Mouse (Mus musculus) MEL (cell line): ENCODE results near the gene Ston2.

Experiments
- CHD2 ChIP-seq: IDR thresholded peaks from 2 replicates; pipeline ENCODE4 v1.6.1; 2011; ENCODE audit warnings: low read length, improper control_type of control experiment
- CTCF ChIP-seq, 3 experiments: IDR thresholded peaks in 2 of 3; conservative IDR thresholded peaks in 1 of 3; 2 replicates each; pipeline ENCODE4 v1.5.1; 2011 to 2012; ENCODE audit warnings: low read length in 3 of 3, low read depth in 2 of 3, mild to moderate bottlenecking in 2 of 3, improper control_type of control experiment in 1 of 3, inconsistent platforms in 1 of 3, mixed read lengths in 1 of 3, moderate library complexity in 1 of 3; ENCODE audit not compliant: control insufficient read depth in 1 of 3, insufficient read depth in 1 of 3, poor library complexity in 1 of 3, severe bottlenecking in 1 of 3
- GABPA ChIP-seq: IDR thresholded peaks from 2 replicates; pipeline ENCODE4 v1.6.1; 2012; ENCODE audit warnings: low read depth, mild to moderate bottlenecking, inconsistent platforms, low read length, improper control_type of control experiment, moderate library complexity
- GATA1 ChIP-seq: IDR thresholded peaks from 2 replicates; pipeline ENCODE4 v1.6.1; 2011; ENCODE audit warnings: low read depth, low read length, improper control_type of control experiment
- MAX ChIP-seq: IDR thresholded peaks from 2 replicates; pipeline ENCODE4 v1.6.1; 2011; ENCODE audit warnings: low read length, improper control_type of control experiment
- MXI1 ChIP-seq: IDR thresholded peaks from 2 replicates; pipeline ENCODE4 v1.6.1; 2011; ENCODE audit warnings: mild to moderate bottlenecking, low read depth, low read length, improper control_type of control experiment
- NELFE ChIP-seq: IDR thresholded peaks from 2 replicates; pipeline ENCODE4 v1.6.1; 2011; ENCODE audit warnings: low read depth, low read length, improper control_type of control experiment
- POLR2A ChIP-seq, 2 experiments: IDR thresholded peaks; 2 replicates each; pipeline ENCODE4 v1.6.1; 2011 to 2012; ENCODE audit warnings: low read length in 2 of 2, mild to moderate bottlenecking in 2 of 2, control low read depth in 1 of 2, improper control_type of control experiment in 1 of 2, low read depth in 1 of 2, moderate library complexity in 1 of 2; ENCODE audit not compliant: control insufficient read depth in 1 of 2, insufficient read depth in 1 of 2, poor library complexity in 1 of 2
- SIN3A ChIP-seq: IDR thresholded peaks from 2 replicates; pipeline ENCODE4 v1.6.1; 2012; ENCODE audit warnings: low read length, improper control_type of control experiment, inconsistent platforms
- TAL1 ChIP-seq: IDR thresholded peaks from 2 replicates; pipeline ENCODE4 v1.6.1; 2012; ENCODE audit warnings: mild to moderate bottlenecking, inconsistent platforms, low read length, moderate library complexity, mixed read lengths
- USF2 ChIP-seq, 2 experiments: IDR thresholded peaks; 2 replicates each; pipeline ENCODE4 v1.6.1; 2011 to 2012; ENCODE audit warnings: improper control_type of control experiment in 2 of 2, low read length in 2 of 2, borderline replicate concordance in 1 of 2, inconsistent platforms in 1 of 2, low read depth in 1 of 2, mild to moderate bottlenecking in 1 of 2; ENCODE audit not compliant: insufficient read depth in 1 of 2
- ZC3H11A ChIP-seq: IDR thresholded peaks from 2 replicates; pipeline ENCODE4 v1.6.1; 2012; ENCODE audit warnings: low read depth, mild to moderate bottlenecking, inconsistent platforms, low read length, improper control_type of control experiment

GRCm38 (mm10) chr12:91660640-91661417 lies 127.4 kb downstream of the Ston2 start:
- no peak for TF ChIP-seq CTCF (IDR thresholded peaks at IDR 0.05 in 2 of 3, conservative IDR thresholded peaks at IDR 0.05 in 1 of 3; ENCODE audit: control insufficient read depth in 1 of 3, insufficient read depth in 1 of 3, low read depth in 2 of 3, low read length in 3 of 3, poor library complexity in 1 of 3, severe bottlenecking in 1 of 3)
- TF ChIP-seq CHD2: no peak
- TF ChIP-seq TAL1: no peak
- TF ChIP-seq SIN3A: no peak
- no peak for TF ChIP-seq ZC3H11A
- no peak for TF ChIP-seq NELFE
- TF ChIP-seq MAX: no peak
- TF ChIP-seq GATA1: no peak
- TF ChIP-seq GABPA: no peak
- TF ChIP-seq POLR2A (IDR thresholded peaks at IDR 0.05; ENCODE audit: control insufficient read depth in 1 of 2, insufficient read depth in 1 of 2, low read depth in 1 of 2, low read length in 2 of 2, poor library complexity in 1 of 2): no peak
- TF ChIP-seq MXI1: no peak
- TF ChIP-seq USF2 (IDR thresholded peaks at IDR 0.05; ENCODE audit: borderline replicate concordance in 1 of 2, insufficient read depth in 1 of 2, low read depth in 1 of 2, low read length in 2 of 2): no peak
